Mouse (Mus musculus) brown adipose tissue, adult 24 weeks (tissue): Measurements from ENCODE around the gene Dynlt1c. TPM values are rescaled to one million over a fixed set of nuclear protein-coding genes. Genes with fewer than 3 reads are reported as not detected.
"Not testable (repeated sequence)": the region's sequence is repeated elsewhere in the genome, so short reads cannot be mapped to it uniquely, and the experiment has no call there.

Experiments
- H3K27ac ChIP-seq: fragments of 200-500 bp; replicated peaks from 2 replicates; pipeline ENCODE4 v1.5.1; 2012; ENCODE audit warnings: low read depth, mild to moderate bottlenecking, low read length
- H3K4me1 ChIP-seq: fragments of 200-500 bp; 2 replicates; pipeline ENCODE4 v1.6.1; 2012; ENCODE audit warnings: low read length, mixed read lengths; ENCODE audit not compliant: control insufficient read depth, insufficient read depth, insufficient read length
- H3K4me3 ChIP-seq: fragments of 200-500 bp; 2 replicates; pipeline ENCODE4 v1.5.1; 2012; ENCODE audit warnings: low read depth, mild to moderate bottlenecking, low read length, moderate library complexity; ENCODE audit not compliant: insufficient read depth
- polyA plus RNA-seq: library from polyadenylated mRNA; stranded (reverse); fragments of >200 nt; gene quantifications from 2 replicates; pipeline ENCODE4 v1.2.4, GENCODE M21; 2012; ENCODE audit not compliant: missing spikeins, insufficient read depth, insufficient read length

The Dynlt1c gene
- polyA plus RNA-seq, 1 experiment, result not detected

- H3K27ac ChIP-seq, H3K4me1 ChIP-seq, H3K4me3 ChIP-seq: not testable (repeated sequence)
Measured at GRCm38 (mm10) chr17:6638444-6638843, 37.0 kb downstream of the Dynlt1c start.

- H3K4me1 ChIP-seq, H3K4me3 ChIP-seq, H3K27ac ChIP-seq: not testable (repeated sequence)
Measured at GRCm38 (mm10) chr17:6639486-6639885, 38.0 kb downstream of the Dynlt1c start.

GRCm38 (mm10) chr17:6640044-6640637 is 38.7 kb downstream of the Dynlt1c start:
- H3K4me3 ChIP-seq, H3K27ac ChIP-seq, H3K4me1 ChIP-seq: not testable (repeated sequence)

GRCm38 (mm10) chr17:6640771-6641429 is 39.4 kb downstream of the Dynlt1c start:
- not testable (repeated sequence) for H3K27ac ChIP-seq, H3K4me3 ChIP-seq, H3K4me1 ChIP-seq

GRCm38 (mm10) chr17:6644210-6644609 is 42.7 kb downstream of the Dynlt1c start:
- not testable (repeated sequence) for H3K27ac ChIP-seq, H3K4me3 ChIP-seq, H3K4me1 ChIP-seq

- not testable (repeated sequence) for H3K4me1 ChIP-seq, H3K27ac ChIP-seq, H3K4me3 ChIP-seq
Measured at GRCm38 (mm10) chr17:6644673-6645072, 43.2 kb downstream of the Dynlt1c start.

GRCm38 (mm10) chr17:6645668-6646067 is 44.2 kb downstream of the Dynlt1c start:
- H3K27ac ChIP-seq, result not testable (repeated sequence)

GRCm38 (mm10) chr17:6646841-6647240 is 45.4 kb downstream of the Dynlt1c start:
- not testable (repeated sequence) for H3K4me3 ChIP-seq

More at GRCm38 (mm10) chr17:6645668-6646067, 44.2 kb downstream of the Dynlt1c start:
- H3K4me3 ChIP-seq, H3K4me1 ChIP-seq: not testable (repeated sequence)

GRCm38 (mm10) chr17:6647452-6647851 is 46.0 kb downstream of the Dynlt1c start:
- not testable (repeated sequence) for H3K4me3 ChIP-seq, H3K4me1 ChIP-seq, H3K27ac ChIP-seq

More at GRCm38 (mm10) chr17:6646841-6647240, 45.4 kb downstream of the Dynlt1c start:
- not testable (repeated sequence) for H3K4me1 ChIP-seq, H3K27ac ChIP-seq

GRCm38 (mm10) chr17:6650904-6651565 is 49.6 kb downstream of the Dynlt1c start:
- not testable (repeated sequence) for H3K4me3 ChIP-seq, H3K27ac ChIP-seq, H3K4me1 ChIP-seq

GRCm38 (mm10) chr17:6653341-6653946 is 52.0 kb downstream of the Dynlt1c start:
- H3K27ac ChIP-seq, H3K4me1 ChIP-seq, H3K4me3 ChIP-seq: not testable (repeated sequence)

GRCm38 (mm10) chr17:6655087-6655511 is 53.6 kb downstream of the Dynlt1c start:
- H3K27ac ChIP-seq, result 0 out of 2 replicates have a peak overlapping the region, but pooled peaks have one; percentile 23
- H3K4me1 ChIP-seq, result not testable (repeated sequence)
- peak overlapping the region; percentile 91 for H3K4me3 ChIP-seq

- not testable (repeated sequence) for H3K4me1 ChIP-seq
- Histone ChIP-seq H3K4me3 (peak within 1 kb of the TSS; percentile 91), H3K27ac (peak within 1 kb of the TSS; percentile 31; the same call in 1 of the 2 replicates)
Measured at GRCm38 (mm10) chr17:6655567-6656281, 54.3 kb downstream of the Dynlt1c start, which contains the start of gene Dynlt1f. TSS of gene Dynlt1f (minus strand) at chr17:6655900.

GRCm38 (mm10) chr17:6656471-6656870 is 55.0 kb downstream of the Dynlt1c start:
- H3K4me1 ChIP-seq, H3K27ac ChIP-seq, H3K4me3 ChIP-seq: not testable (repeated sequence)

- not testable (repeated sequence) for H3K4me1 ChIP-seq, H3K4me3 ChIP-seq
Measured at GRCm38 (mm10) chr17:6658801-6659200, 57.3 kb downstream of the Dynlt1c start, which contains the start of gene Sytl3. TSS of gene Sytl3 (plus strand) at chr17:6659093.

More at GRCm38 (mm10) chr17:6658801-6659200, 57.3 kb downstream of the Dynlt1c start, which contains the start of gene Sytl3:
- not testable (repeated sequence) for H3K27ac ChIP-seq
